Mouse (Mus musculus): ENCODE results near the gene Ucp2.

GRCm38 (mm10) chr7:100520663-100521285 lies 27.6 kb downstream of the Ucp2 start:
- TF ChIP-seq ZC3H11A (IDR thresholded peaks at IDR 0.05; ENCODE audit: borderline replicate concordance, low read depth, low read length) (peak; percentile 62; the same call in 1 of the 2 replicates), ZNF384 (IDR thresholded peaks at IDR 0.05; ENCODE audit: low read depth, low read length) (no peak), HCFC1 (IDR thresholded peaks at IDR 0.05; ENCODE audit: borderline replicate concordance, insufficient read depth, low read length) (no peak), CHD2 (IDR thresholded peaks at IDR 0.05; ENCODE audit: low read depth, low read length) (no peak)

Measured in ES-E14 (cell line).